Mouse (Mus musculus) liver, embryonic 14.5 days (tissue): ENCODE results near the gene Upf2.

ENCODE experiments used
- CTCF ChIP-seq: IDR thresholded peaks from 2 replicates; pipeline ENCODE4 v1.5.1; 2016; ENCODE audit warnings: antibody characterized with exemption, low read depth, control low read depth
- EP300 ChIP-seq: IDR thresholded peaks from 2 replicates; pipeline ENCODE4 v1.6.1; 2016; ENCODE audit warnings: antibody characterized with exemption, low read depth

DNA sequence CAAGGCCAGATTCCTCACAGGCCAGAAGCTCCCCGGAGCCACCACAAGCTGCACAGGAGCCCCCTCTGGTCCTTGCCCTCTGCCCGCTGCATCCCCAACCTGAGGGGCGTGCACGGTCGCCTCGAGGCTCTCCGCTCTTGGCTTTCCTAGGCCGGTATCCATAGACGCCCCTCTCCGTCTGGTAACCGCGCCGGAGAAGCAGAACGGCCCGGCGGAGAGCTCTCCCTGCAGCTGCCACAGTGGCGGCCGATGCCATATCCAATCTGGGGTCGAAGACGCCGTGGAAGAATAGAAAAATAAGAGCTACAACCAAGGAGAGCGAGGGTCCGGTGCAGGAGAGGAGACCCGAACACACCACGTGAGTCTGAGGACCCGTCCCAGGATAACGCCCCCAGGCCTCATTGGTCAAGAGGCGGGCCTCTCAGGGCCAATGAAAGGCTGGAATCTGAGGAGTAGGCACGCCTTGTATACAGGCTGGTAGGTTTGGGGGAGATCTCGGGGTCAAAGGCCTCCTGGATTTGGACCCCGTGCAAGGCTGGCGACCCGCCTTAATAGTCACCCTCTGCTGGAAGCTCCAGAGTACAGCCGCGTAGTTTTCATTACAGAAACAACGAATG, 8.7 kb upstream of the Upf2 start, which contains the start of gene Dhtkd1:
- peak; percentile 17 for TF ChIP-seq CTCF
- TF ChIP-seq EP300: no peak
